Mouse (Mus musculus) bone marrow, adult 2 months (tissue): ENCODE data around the gene Kcnk4.

Source experiments
- CTCF ChIP-seq: fragments of 200-500 bp; IDR thresholded peaks from 2 replicates; pipeline ENCODE4 v1.5.1; 2011; ENCODE audit warnings: low read length, control low read depth; ENCODE audit not compliant: control insufficient read depth, insufficient read depth
- POLR2A ChIP-seq: fragments of 200-500 bp; IDR thresholded peaks from 2 replicates; pipeline ENCODE4 v1.6.1; 2011; ENCODE audit warnings: low read depth, mild to moderate bottlenecking, control low read depth, low read length, borderline replicate concordance; ENCODE audit not compliant: control insufficient read depth

GRCm38 (mm10) chr19:6932018-6932417 lies 2.3 kb downstream of the Kcnk4 start:
- TF ChIP-seq CTCF (no peak), POLR2A (no peak)
